Mouse (Mus musculus): Measurements from ENCODE around the gene Tmcc2.
A peak's percentile ranks its signal among the peaks of the same experiment; 100 is the strongest.

GRCm38 (mm10) chr1:132315889-132316624 lies 75.0 kb downstream of the Tmcc2 start, which contains the start of gene Nuak2:
- TF ChIP-seq POLR2A (IDR thresholded peaks at IDR 0.05; ENCODE audit: low read depth, low read length) = peak; percentile 81
- no peak for TF ChIP-seq CTCF (conservative IDR thresholded peaks at IDR 0.05; ENCODE audit: insufficient read depth, insufficient read length, low read depth, low read length)

All from kidney, adult 2 months (tissue).